Mouse (Mus musculus) testis, adult 2 months (tissue): Measurements from ENCODE around the gene Gal.

Experiments used
- CTCF ChIP-seq: fragments of 200-500 bp; IDR thresholded peaks from 2 replicates; pipeline ENCODE4 v1.5.1; 2012; ENCODE audit warnings: low read depth, mild to moderate bottlenecking, inconsistent platforms, low read length, moderate library complexity; ENCODE audit not compliant: control insufficient read depth, insufficient read depth, insufficient replicate concordance
- POLR2A ChIP-seq: fragments of 200-500 bp; IDR thresholded peaks from 2 replicates; pipeline ENCODE4 v1.6.1; 2012; ENCODE audit warnings: low read depth, mild to moderate bottlenecking, inconsistent platforms, low read length, moderate library complexity; ENCODE audit not compliant: control insufficient read depth

- TF ChIP-seq CTCF = no peak
- TF ChIP-seq POLR2A = no peak
Observed at GRCm38 (mm10) chr19:3450714-3451113, 36.4 kb upstream of the Gal start.
